Comparison of ENCODE assay signal across 19 mouse cellular contexts in genomic region chr3:146211964-146212363, GRCm38 (mm10). TPM values are rescaled to one million over a fixed set of nuclear protein-coding genes. Genes with fewer than 3 reads are reported as not detected.
"Had no signal": no experiment of that assay in that cellular context is flagged by ENCODE, and none has a peak within 500 bp of the region (broad histone marks: within the 10 kb centered on the region; RNA-seq: fewer than 3 reads in every experiment).

No protein-coding gene starts in this region.

- H3K36me3 ChIP-seq: midbrain, embryonic 13.5 days; midbrain, embryonic 15.5 days; neural tube, embryonic 12.5 days; stomach, embryonic 15.5 days had no signal

- H3K4me2 ChIP-seq: lung, embryonic 14.5 days; midbrain, embryonic 11.5 days; midbrain, embryonic 13.5 days; midbrain, embryonic 15.5 days; neural tube, embryonic 12.5 days; stomach, embryonic 15.5 days had no signal

- H3K27me3 ChIP-seq: midbrain, embryonic 13.5 days; midbrain, embryonic 15.5 days; neural tube, embryonic 12.5 days; stomach, embryonic 15.5 days had no signal

- H3K9ac ChIP-seq: liver, embryonic 14.5 days; lung, embryonic 14.5 days; midbrain, embryonic 13.5 days; midbrain, embryonic 15.5 days; neural tube, embryonic 12.5 days; stomach, embryonic 15.5 days had no signal

- H3K4me3 ChIP-seq: megakaryocyte, embryonic 14.5 days; midbrain, embryonic 13.5 days; midbrain, embryonic 15.5 days; neural tube, embryonic 12.5 days; stomach, embryonic 15.5 days had no signal

- H3K9me3 ChIP-seq: megakaryocyte, embryonic 14.5 days; midbrain, embryonic 13.5 days; midbrain, embryonic 15.5 days; neural tube, embryonic 12.5 days; stomach, embryonic 15.5 days had no signal

- H3K4me1 ChIP-seq: megakaryocyte, embryonic 14.5 days; midbrain, embryonic 13.5 days; midbrain, embryonic 15.5 days; neural tube, embryonic 12.5 days; stomach, embryonic 15.5 days had no signal

- ATAC-seq: midbrain, embryonic 13.5 days; midbrain, embryonic 15.5 days had no signal

- DNase-seq: lung, adult 18-20 months; lung, embryonic 14.5 days; lung, postnatal 10 days; lung, postnatal 4 days; right cerebral cortex, postnatal 25 days; right cerebral cortex, postnatal 4 days; spleen, adult 18-20 months; thymus, adult 2 months; thymus, postnatal 25 days had no signal

- H3K27ac ChIP-seq: liver, embryonic 14.5 days; midbrain, embryonic 13.5 days; midbrain, embryonic 15.5 days; neural tube, embryonic 12.5 days; stomach, embryonic 15.5 days; stomach, postnatal 0 days had no signal

RNA-seq across cellular contexts. Expression of gene Lpar3, which starts 8.8 kb away (rescaled TPM):
- total RNA-seq: monocyte, adult 5-6 weeks; neutrophil, adult 5-6 weeks had no signal
